Mouse (Mus musculus): ENCODE results near the gene Cd81.

DNA sequence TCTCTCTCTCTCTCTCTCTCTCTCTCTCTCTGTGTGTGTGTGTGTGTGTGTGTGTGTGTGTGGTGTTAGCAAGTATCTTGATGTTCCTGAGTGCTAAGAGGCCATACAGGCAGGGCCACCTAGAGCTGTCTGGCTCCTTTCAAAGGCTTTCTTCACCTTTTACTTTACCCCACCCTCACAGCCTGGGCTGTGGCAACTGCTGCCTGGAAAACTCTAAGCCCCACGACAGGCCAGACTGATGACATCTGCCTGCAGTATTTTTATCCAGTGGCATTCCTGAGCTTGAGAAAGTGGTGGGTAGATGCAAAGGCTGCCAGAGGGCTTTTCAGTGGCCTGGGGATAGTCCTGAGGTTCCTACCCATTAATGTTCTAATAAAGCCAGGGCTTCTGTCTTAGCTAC, 59.9 kb downstream of the Cd81 start:
- TF ChIP-seq CTCF (IDR thresholded peaks at IDR 0.05; ENCODE audit: low read depth) (no peak), EP300 (IDR thresholded peaks at IDR 0.05; ENCODE audit: low read depth) (no peak; the same call in 1 of the 2 replicates)

Data from heart, postnatal 0 days (tissue).